Mouse (Mus musculus): ENCODE data around the gene Ptprd. TPM values are rescaled to one million over a fixed set of nuclear protein-coding genes. Genes with fewer than 3 reads are reported as not detected.
A peak's percentile ranks its signal among the peaks of the same experiment; 100 is the strongest.
"Not testable (repeated sequence)": the region's sequence is repeated elsewhere in the genome, so short reads cannot be mapped to it uniquely, and the experiment has no call there.

Ptprd gene
- polyA plus RNA-seq, 1 experiment from 2014 or later, result 51.4 TPM

DNA sequence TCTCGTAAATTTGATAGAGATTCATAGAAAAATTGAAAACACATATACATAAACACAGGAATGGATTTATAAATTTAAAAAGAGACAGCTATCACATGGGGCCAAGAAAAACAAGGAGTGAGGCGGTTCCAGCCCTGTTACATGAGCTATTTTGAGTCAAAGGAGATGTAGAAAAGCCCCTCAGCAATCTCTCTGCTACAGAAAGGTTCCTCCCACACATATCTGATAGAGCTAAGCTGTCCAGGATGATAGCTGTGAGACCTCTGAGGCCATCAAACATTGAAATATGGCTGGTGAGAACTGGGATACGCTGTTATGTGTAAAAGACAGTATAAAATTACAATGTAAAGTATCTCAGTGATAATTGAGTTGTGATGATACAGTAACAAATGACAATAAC lies 2138.5 kb downstream of the Ptprd start:
- H3K27ac ChIP-seq, result no peak overlapping the region
- H3K4me1 ChIP-seq (replicated peaks), result no peaks in the 10 kb centered on the region
- no peak for ATAC-seq
- no peak overlapping the region for H3K4me3 ChIP-seq (replicated peaks)
- no peak overlapping the region for H3K4me2 ChIP-seq (replicated peaks)
- H3K27me3 ChIP-seq, result no peaks in the 10 kb centered on the region
- H3K9ac ChIP-seq (replicated peaks), result no peak overlapping the region
- no peaks in the 10 kb centered on the region for H3K9me3 ChIP-seq
- WGBS, result 92% methylated on average over 3 of the region's 3 CpGs
- H3K36me3 ChIP-seq, result no peaks in the 10 kb centered on the region

- Histone ChIP-seq H3K4me2 (replicated peaks) (no peak overlapping the region), H3K9ac (replicated peaks) (no peak overlapping the region), H3K27me3 (no peaks in the 10 kb centered on the region), H3K4me3 (replicated peaks) (no peak overlapping the region), H3K4me1 (replicated peaks) (no peaks in the 10 kb centered on the region), H3K36me3 (no peaks in the 10 kb centered on the region), H3K27ac (no peak overlapping the region), H3K9me3 (no peaks in the 10 kb centered on the region)
- no peak for ATAC-seq
- WGBS, result 72% methylated on average over 6 of the region's 6 CpGs
These were observed 2140.0 kb downstream of the Ptprd start for GRCm38 (mm10) chr4:76071720-76072119.

DNA sequence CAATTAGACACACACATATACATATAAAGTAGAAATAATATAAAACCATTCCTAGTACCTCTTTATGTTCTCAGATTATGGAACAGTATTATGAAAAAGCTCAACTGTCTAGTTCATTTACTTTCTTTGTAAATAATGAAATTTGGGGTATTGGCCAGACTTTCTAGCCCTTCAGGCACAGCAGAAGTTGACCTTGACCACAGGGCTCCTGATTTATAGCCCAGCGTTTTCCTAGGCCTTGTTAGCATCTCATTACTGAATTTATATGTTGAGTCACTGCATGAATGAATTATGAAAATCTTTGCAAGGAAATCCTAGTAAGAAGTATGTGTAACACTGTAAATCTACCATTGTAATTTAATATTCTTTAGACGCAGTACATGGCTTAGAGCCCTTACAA lies 2154.9 kb downstream of the Ptprd start:
- Histone ChIP-seq H3K4me2 (replicated peaks) (no peak overlapping the region), H3K9me3 (no peaks in the 10 kb centered on the region), H3K27ac (no peak overlapping the region), H3K4me1 (replicated peaks) (no peaks in the 10 kb centered on the region), H3K27me3 (no peaks in the 10 kb centered on the region), H3K36me3 (no peaks in the 10 kb centered on the region), H3K9ac (replicated peaks) (no peak overlapping the region), H3K4me3 (replicated peaks) (no peak overlapping the region)
- no peak for ATAC-seq
- 82% methylated on average over 2 of the region's 2 CpGs for WGBS

GRCm38 (mm10) chr4:76045650-76046049 lies 2166.1 kb downstream of the Ptprd start:
- ATAC-seq, result no peak
- no peaks in the 10 kb centered on the region for H3K36me3 ChIP-seq
- H3K4me3 ChIP-seq (replicated peaks), result no peak overlapping the region
- no peak overlapping the region for H3K9ac ChIP-seq (replicated peaks)
- no peaks in the 10 kb centered on the region for H3K9me3 ChIP-seq
- no peaks in the 10 kb centered on the region for H3K27me3 ChIP-seq
- H3K27ac ChIP-seq, result no peak overlapping the region
- H3K4me2 ChIP-seq (replicated peaks), result no peak overlapping the region
- no peaks in the 10 kb centered on the region for H3K4me1 ChIP-seq (replicated peaks)
- 81% methylated on average over 2 of the region's 2 CpGs for WGBS

DNA sequence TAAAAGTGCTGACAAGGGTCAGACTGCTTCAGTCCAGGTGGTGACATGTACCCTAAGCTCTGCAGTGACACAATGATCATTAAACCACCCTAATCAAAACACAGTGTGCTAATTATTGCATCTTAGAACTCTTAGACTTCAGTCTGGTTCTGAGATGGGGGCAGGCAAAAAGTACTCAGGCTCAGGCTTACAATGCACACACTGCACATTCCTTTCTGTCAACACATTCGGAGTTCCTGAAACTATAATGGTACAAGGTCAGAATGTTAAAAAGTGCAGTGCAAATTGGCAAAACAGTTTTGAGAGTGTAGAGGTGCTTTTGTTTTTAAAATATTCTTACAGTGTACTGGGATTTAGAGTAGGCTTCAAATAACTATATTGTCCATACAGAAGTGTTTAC lies 2167.0 kb downstream of the Ptprd start:
- no peaks in the 10 kb centered on the region for H3K4me1 ChIP-seq (replicated peaks)
- no peak overlapping the region for H3K4me2 ChIP-seq (replicated peaks)
- no peaks in the 10 kb centered on the region for H3K27me3 ChIP-seq
- 78% methylated on average over 1 of the region's 1 CpGs for WGBS
- ATAC-seq, result no peak
- H3K4me3 ChIP-seq (replicated peaks), result no peak overlapping the region
- H3K9ac ChIP-seq (replicated peaks), result no peak overlapping the region
- no peaks in the 10 kb centered on the region for H3K36me3 ChIP-seq
- H3K9me3 ChIP-seq, result no peaks in the 10 kb centered on the region
- no peak overlapping the region for H3K27ac ChIP-seq

DNA sequence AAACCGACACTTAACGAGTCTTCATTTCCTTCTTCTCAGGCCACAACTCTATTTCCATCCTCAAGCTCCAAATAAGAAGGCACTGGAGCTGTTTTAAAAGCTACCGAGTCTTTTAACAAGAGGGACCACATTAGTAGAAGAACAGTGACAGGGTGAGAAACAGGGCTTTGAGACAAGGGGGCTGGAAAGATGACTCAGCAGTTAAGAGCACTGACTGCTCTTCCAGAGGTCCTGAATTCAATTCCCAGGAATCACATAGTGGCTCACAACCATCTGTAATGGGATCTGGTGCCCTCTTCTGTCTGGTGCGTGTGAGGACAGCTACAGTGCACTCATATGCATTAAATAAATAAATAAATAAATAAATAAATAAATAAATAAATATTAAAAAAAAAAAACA lies 2174.6 kb downstream of the Ptprd start:
- H3K4me1 ChIP-seq (replicated peaks); H3K4me3 ChIP-seq (replicated peaks); H3K9ac ChIP-seq (replicated peaks); ATAC-seq; H3K36me3 ChIP-seq; H3K27me3 ChIP-seq; H3K9me3 ChIP-seq; H3K4me2 ChIP-seq (replicated peaks); H3K27ac ChIP-seq: not testable (repeated sequence)
- WGBS, result 88% methylated on average over 4 of the region's 4 CpGs

DNA sequence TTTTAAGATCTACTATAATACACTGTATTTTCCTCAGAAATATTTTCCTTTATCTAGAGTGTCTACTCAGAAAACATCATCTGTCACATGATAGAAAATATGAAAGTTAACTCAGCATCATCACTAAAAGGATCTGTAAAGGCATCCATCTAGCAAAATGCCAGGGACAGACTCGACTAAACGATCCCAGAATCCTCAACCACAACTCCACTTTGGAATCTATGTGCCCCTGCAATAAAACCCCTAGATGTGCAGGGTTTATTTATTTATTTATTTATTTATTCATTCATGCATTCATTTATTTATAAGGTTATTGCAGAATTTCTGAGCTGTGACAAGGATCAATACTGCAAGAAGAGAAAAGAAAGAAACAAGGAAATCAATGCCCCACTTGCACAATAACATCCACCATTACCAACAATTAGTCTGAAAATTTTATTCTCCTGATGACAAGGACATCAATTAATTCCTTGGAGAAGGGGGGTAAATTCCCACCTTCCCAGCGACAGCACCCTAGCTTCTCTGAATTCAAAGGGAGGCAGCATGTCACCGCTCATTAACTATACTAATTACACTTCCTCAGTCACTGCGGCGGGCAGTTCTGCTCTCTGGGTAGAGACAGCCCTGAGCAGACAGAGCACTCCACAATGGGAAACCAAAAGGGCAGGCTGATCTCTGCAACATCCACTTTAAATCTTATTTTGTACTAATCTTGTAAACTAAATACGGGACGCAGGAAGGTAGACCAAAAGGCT lies 2186.0 kb downstream of the Ptprd start:
- Histone ChIP-seq H3K9ac (replicated peaks) (no peak overlapping the region), H3K9me3 (no peaks in the 10 kb centered on the region), H3K27ac (peak overlapping the region; percentile 44; the same call in 1 of the 2 replicates), H3K4me2 (replicated peaks) (peak overlapping the region; percentile 15; the same call in 1 of the 2 replicates), H3K4me3 (replicated peaks) (no peak overlapping the region), H3K4me1 (replicated peaks) (peaks cover 10% of the 10 kb centered on the region; the same call in 1 of the 2 replicates), H3K36me3 (no peaks in the 10 kb centered on the region), H3K27me3 (no peaks in the 10 kb centered on the region)
- WGBS, result 55% methylated on average over 8 of the region's 8 CpGs
- peak; percentile 79; the same call in 1 of the 2 replicates for ATAC-seq

DNA sequence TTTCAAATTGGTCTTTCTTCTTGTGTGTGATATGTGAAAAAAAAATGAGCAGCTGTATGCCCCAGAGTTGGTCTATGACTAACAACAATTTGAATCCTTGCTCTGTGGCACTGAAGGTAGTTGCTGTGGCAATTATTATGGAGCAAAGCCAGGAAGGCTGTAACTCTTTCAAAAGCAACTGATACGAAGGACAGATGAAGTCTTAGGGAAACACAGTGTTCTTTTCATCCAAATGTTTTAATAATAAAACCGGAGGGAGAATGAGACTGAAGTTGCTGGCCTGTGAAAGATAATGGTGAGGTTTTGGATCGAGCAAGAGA lies 2187.3 kb downstream of the Ptprd start:
- no peak for ATAC-seq
- WGBS, result 61% methylated on average over 3 of the region's 3 CpGs
- H3K4me2 ChIP-seq (replicated peaks), result no peak overlapping the region

GRCm38 (mm10) chr4:76023756-76024501 lies 2187.8 kb downstream of the Ptprd start:
- Histone ChIP-seq H3K4me3 (replicated peaks) (no peak overlapping the region), H3K4me2 (replicated peaks) (no peak overlapping the region), H3K27ac (no peak overlapping the region), H3K4me1 (replicated peaks) (peaks cover 10% of the 10 kb centered on the region; the same call in 1 of the 2 replicates), H3K27me3 (no peaks in the 10 kb centered on the region), H3K9ac (replicated peaks) (no peak overlapping the region), H3K36me3 (no peaks in the 10 kb centered on the region), H3K9me3 (no peaks in the 10 kb centered on the region)
- no peak for ATAC-seq
- 39% methylated on average over 13 of the region's 13 CpGs for WGBS

More for the DNA sequence above, 2187.3 kb downstream of the Ptprd start:
- no peak overlapping the region for H3K9ac ChIP-seq (replicated peaks)
- H3K36me3 ChIP-seq, result no peaks in the 10 kb centered on the region
- H3K4me1 ChIP-seq (replicated peaks), result peaks cover 10% of the 10 kb centered on the region; the same call in 1 of the 2 replicates
- no peaks in the 10 kb centered on the region for H3K9me3 ChIP-seq
- no peaks in the 10 kb centered on the region for H3K27me3 ChIP-seq
- H3K27ac ChIP-seq, result no peak overlapping the region
- no peak overlapping the region for H3K4me3 ChIP-seq (replicated peaks)

GRCm38 (mm10) chr4:76021670-76022069 lies 2190.1 kb downstream of the Ptprd start:
- H3K4me3 ChIP-seq (replicated peaks), result no peak overlapping the region
- no peaks in the 10 kb centered on the region for H3K9me3 ChIP-seq
- no peak overlapping the region for H3K27ac ChIP-seq
- peaks cover 10% of the 10 kb centered on the region; the same call in 1 of the 2 replicates for H3K4me1 ChIP-seq (replicated peaks)
- no peaks in the 10 kb centered on the region for H3K27me3 ChIP-seq
- H3K4me2 ChIP-seq (replicated peaks), result no peak overlapping the region
- 81% methylated on average over 4 of the region's 4 CpGs for WGBS
- no peak overlapping the region for H3K9ac ChIP-seq (replicated peaks)
- ATAC-seq, result no peak
- H3K36me3 ChIP-seq, result no peaks in the 10 kb centered on the region

DNA sequence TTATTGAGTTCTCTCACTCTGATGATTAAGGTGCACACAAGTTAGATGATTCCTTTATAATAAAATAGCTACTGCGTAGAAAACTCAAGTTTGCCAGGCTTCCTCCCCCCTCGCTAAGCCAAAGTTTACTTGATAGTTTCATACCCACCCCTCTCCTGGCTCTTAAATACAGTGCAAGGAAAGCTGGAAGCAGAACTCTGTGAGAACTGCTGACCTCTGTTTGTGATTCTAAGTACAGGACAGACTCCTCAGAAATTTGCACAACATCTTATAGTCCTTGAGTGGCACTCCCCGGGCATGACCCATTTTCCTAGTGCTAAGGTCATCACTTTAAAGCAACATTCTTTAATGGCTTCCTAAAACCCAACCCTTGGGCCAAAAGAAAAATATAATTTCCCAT lies 2196.7 kb downstream of the Ptprd start:
- WGBS, result 83% methylated on average over 3 of the region's 3 CpGs
- no peaks in the 10 kb centered on the region for H3K27me3 ChIP-seq
- no peak overlapping the region for H3K4me2 ChIP-seq (replicated peaks)
- no peak for ATAC-seq
- H3K36me3 ChIP-seq, result no peaks in the 10 kb centered on the region
- H3K27ac ChIP-seq, result no peak overlapping the region
- no peaks in the 10 kb centered on the region for H3K9me3 ChIP-seq
- no peak overlapping the region for H3K9ac ChIP-seq (replicated peaks)
- H3K4me3 ChIP-seq (replicated peaks), result no peak overlapping the region
- H3K4me1 ChIP-seq (replicated peaks), result peaks cover 18% of the 10 kb centered on the region

GRCm38 (mm10) chr4:76014151-76014840 lies 2197.5 kb downstream of the Ptprd start:
- Histone ChIP-seq H3K4me3 (replicated peaks) (no peak overlapping the region), H3K9me3 (no peaks in the 10 kb centered on the region), H3K27ac (no peak overlapping the region), H3K9ac (replicated peaks) (no peak overlapping the region), H3K4me2 (replicated peaks) (no peak overlapping the region), H3K27me3 (no peaks in the 10 kb centered on the region), H3K4me1 (replicated peaks) (peaks cover 18% of the 10 kb centered on the region), H3K36me3 (no peaks in the 10 kb centered on the region)
- WGBS, result 45% methylated on average over 3 of the region's 3 CpGs
- no peak for ATAC-seq

Measured in midbrain, embryonic 13.5 days (tissue).